Mouse (Mus musculus) kidney, adult 2 months (tissue): ENCODE measurements around the gene Met. TPM values are rescaled to one million over a fixed set of nuclear protein-coding genes. Genes with fewer than 3 reads are reported as not detected.

Experiments used
- DNase-seq: peaks from one replicate; pipeline ENCODE4 v3.0.0; 2021
- H3K27ac ChIP-seq: fragments of 200-500 bp; 2 replicates; pipeline ENCODE4 v1.5.1; 2012; ENCODE audit warnings: low read depth, low read length, control low read depth, inconsistent platforms; ENCODE audit not compliant: insufficient read depth
- H3K27me3 ChIP-seq: fragments of 200-500 bp; replicated peaks from 2 replicates; pipeline ENCODE4 v1.6.1; 2012; ENCODE audit warnings: mild to moderate bottlenecking, moderate library complexity, low read length, inconsistent platforms; ENCODE audit not compliant: control insufficient read depth, insufficient read depth
- H3K36me3 ChIP-seq: fragments of 200-500 bp; 2 replicates; pipeline ENCODE4 v1.6.1; 2012; ENCODE audit warnings: mild to moderate bottlenecking, moderate library complexity, low read length, inconsistent platforms; ENCODE audit not compliant: control insufficient read depth, insufficient read depth
- H3K4me1 ChIP-seq: fragments of 200-500 bp; 2 replicates; pipeline ENCODE4 v1.6.1; 2011; ENCODE audit warnings: low read length; ENCODE audit not compliant: control insufficient read depth, insufficient read depth
- H3K4me3 ChIP-seq: fragments of 200-500 bp; 2 replicates; pipeline ENCODE4 v1.5.1; 2011; ENCODE audit warnings: mild to moderate bottlenecking, low read depth, low read length, control low read depth; ENCODE audit not compliant: insufficient read depth
- CTCF ChIP-seq: fragments of 200-500 bp; conservative IDR thresholded peaks from 2 replicates; pipeline ENCODE4 v1.5.1; 2011; ENCODE audit warnings: low read depth, mild to moderate bottlenecking, control low read depth, low read length, moderate library complexity, mixed read lengths; ENCODE audit not compliant: insufficient read depth, insufficient read length
- POLR2A ChIP-seq: fragments of 200-500 bp; IDR thresholded peaks from one replicate; pipeline ENCODE4 v1.6.1; 2011; ENCODE audit warnings: low read depth, low read length, control low read depth
- WGBS: fragments of 180-500 bp; shearing (Covaris S2); methylation state at CpG from one replicate; pipeline ENCODE4 v1.1.7; 2018; 5-methylcytosine and 5-hydroxymethylcytosine counted together
- polyA plus RNA-seq: library from polyadenylated mRNA; depleted of rRNA; stranded (reverse); fragments of >200 nt; gene quantifications from 2 replicates; pipeline ENCODE4 v1.2.3, GENCODE M21; 2012

Met gene
- polyA plus RNA-seq, 1 experiment = 31.1 TPM

- H3K27ac ChIP-seq = peak overlapping the region; percentile 16; the same call in 1 of the 2 replicates
Observed at GRCm38 (mm10) chr6:17490786-17491185, 27.2 kb downstream of the Met start.

GRCm38 (mm10) chr6:17491502-17491901, 27.9 kb downstream of the Met start:
- 83% methylated on average over 10 of the region's 10 CpGs for WGBS
- H3K27me3 ChIP-seq = no peaks in the 10 kb centered on the region
- TF ChIP-seq POLR2A (no peak), CTCF (no peak)
- H3K36me3 ChIP-seq = peaks cover 7% of the 10 kb centered on the region
- peaks cover 20% of the 10 kb centered on the region for H3K4me1 ChIP-seq
- H3K27ac ChIP-seq = no peak overlapping the region
- H3K4me3 ChIP-seq = no peak overlapping the region
- no peak for DNase-seq

More at GRCm38 (mm10) chr6:17490786-17491185, 27.2 kb downstream of the Met start:
- Histone ChIP-seq H3K4me3 (no peak overlapping the region), H3K4me1 (peaks cover 19% of the 10 kb centered on the region), H3K27me3 (no peaks in the 10 kb centered on the region), H3K36me3 (peaks cover 7% of the 10 kb centered on the region)
- DNase-seq = no peak
- 60% methylated on average over 2 of the region's 2 CpGs for WGBS
- TF ChIP-seq POLR2A (no peak), CTCF (no peak)

- no peaks in the 10 kb centered on the region for H3K27me3 ChIP-seq
- H3K27ac ChIP-seq = peak overlapping the region; percentile 43
- 89% methylated on average over 8 of the region's 8 CpGs for WGBS
- no peak overlapping the region for H3K4me3 ChIP-seq
- TF ChIP-seq POLR2A = no peak
- no peak for TF ChIP-seq CTCF
- peaks cover 26% of the 10 kb centered on the region for H3K4me1 ChIP-seq
- DNase-seq = no peak
- H3K36me3 ChIP-seq = peaks cover 7% of the 10 kb centered on the region
Observed at GRCm38 (mm10) chr6:17492062-17492461, 28.5 kb downstream of the Met start.

- H3K4me1 ChIP-seq = peaks cover 20% of the 10 kb centered on the region
- no peak for DNase-seq
- TF ChIP-seq POLR2A = no peak
- no peak for TF ChIP-seq CTCF
- peak overlapping the region; percentile 31; the same call in 1 of the 2 replicates for H3K27ac ChIP-seq
- no peak overlapping the region for H3K4me3 ChIP-seq
- 95% methylated on average over 1 of the region's 1 CpGs for WGBS
- H3K27me3 ChIP-seq = no peaks in the 10 kb centered on the region
- H3K36me3 ChIP-seq = peaks cover 3% of the 10 kb centered on the region
Observed at GRCm38 (mm10) chr6:17495413-17495812, 31.8 kb downstream of the Met start.

- H3K4me3 ChIP-seq = no peak overlapping the region
- peak overlapping the region; percentile 65; the same call in 1 of the 2 replicates for H3K27ac ChIP-seq
- DNase-seq = peak; percentile 31
- peaks cover 22% of the 10 kb centered on the region for H3K4me1 ChIP-seq
- no peaks in the 10 kb centered on the region for H3K27me3 ChIP-seq
- H3K36me3 ChIP-seq = no peaks in the 10 kb centered on the region; the same call in 1 of the 2 replicates
- WGBS = 36% methylated on average over 4 of the region's 4 CpGs
- no peak for TF ChIP-seq POLR2A
- TF ChIP-seq CTCF = no peak
Observed at GRCm38 (mm10) chr6:17497366-17497765, 33.8 kb downstream of the Met start.

- WGBS = 66% methylated on average over 8 of the region's 8 CpGs
- no peak for TF ChIP-seq POLR2A
- no peak for TF ChIP-seq CTCF
- no peaks in the 10 kb centered on the region for H3K27me3 ChIP-seq
- H3K27ac ChIP-seq = no peak overlapping the region
- no peak for DNase-seq
- H3K36me3 ChIP-seq = no peaks in the 10 kb centered on the region; the same call in 1 of the 2 replicates
- peaks cover 28% of the 10 kb centered on the region for H3K4me1 ChIP-seq
- no peak overlapping the region for H3K4me3 ChIP-seq
Observed at GRCm38 (mm10) chr6:17498801-17499200, 35.2 kb downstream of the Met start.

GRCm38 (mm10) chr6:17501440-17501839, 37.8 kb downstream of the Met start:
- peak overlapping the region; percentile 71 for H3K27ac ChIP-seq

GRCm38 (mm10) chr6:17502311-17502710, 38.7 kb downstream of the Met start:
- Histone ChIP-seq H3K4me1 (peaks cover 33% of the 10 kb centered on the region), H3K4me3 (no peak overlapping the region), H3K27ac (peak overlapping the region; percentile 60), H3K27me3 (no peaks in the 10 kb centered on the region), H3K36me3 (no peaks in the 10 kb centered on the region)
- TF ChIP-seq CTCF (no peak), POLR2A (no peak)
- WGBS = 18% methylated on average over 1 of the region's 1 CpGs
- peak; percentile 32 for DNase-seq

More at GRCm38 (mm10) chr6:17501440-17501839, 37.8 kb downstream of the Met start:
- no peak for DNase-seq
- Histone ChIP-seq H3K27me3 (no peaks in the 10 kb centered on the region), H3K4me1 (peaks cover 31% of the 10 kb centered on the region), H3K4me3 (no peak overlapping the region), H3K36me3 (no peaks in the 10 kb centered on the region)
- WGBS = 82% methylated on average over 4 of the region's 4 CpGs
- TF ChIP-seq POLR2A (no peak), CTCF (no peak)
